Mouse (Mus musculus) lung, adult 2 months (tissue): ENCODE results near the gene Zic5.
"Not testable (repeated sequence)": the region's sequence is repeated elsewhere in the genome, so short reads cannot be mapped to it uniquely, and the experiment has no call there.

ENCODE experiments used
- CTCF ChIP-seq: fragments of 200-500 bp; IDR thresholded peaks from 2 replicates; pipeline ENCODE4 v1.5.1; 2011; ENCODE audit warnings: mild to moderate bottlenecking, low read length, control low read depth; ENCODE audit not compliant: insufficient read depth
- POLR2A ChIP-seq: fragments of 200-500 bp; IDR thresholded peaks from 2 replicates; pipeline ENCODE4 v1.6.1; 2011; ENCODE audit warnings: low read depth, mild to moderate bottlenecking, control low read depth, low read length, borderline replicate concordance; ENCODE audit errors: extremely low read depth

GRCm38 (mm10) chr14:122463734-122464341 is 1.6 kb downstream of the Zic5 start:
- TF ChIP-seq CTCF, POLR2A: not testable (repeated sequence)
